Mouse (Mus musculus) midbrain, embryonic 12.5 days (tissue): Measurements from ENCODE around the gene C2cd5. TPM values are rescaled to one million over a fixed set of nuclear protein-coding genes. Genes with fewer than 3 reads are reported as not detected.

Experiments used
- ATAC-seq: fragments of 200-750 bp; cut with Nextera tagmentation; 2 replicates; pipeline ENCODE4 v1.8.0; 2017; ENCODE audit warnings: low read depth, moderate TSS enrichment, moderate library complexity; ENCODE audit not compliant: low FRiP score
- H3K27ac ChIP-seq: fragments of 300-500 bp; sonication (generic); replicated peaks from 2 replicates; pipeline ENCODE4 v1.5.1; 2016; ENCODE audit warnings: mild to moderate bottlenecking
- H3K27me3 ChIP-seq: fragments of 300-500 bp; sonication (generic); 2 replicates; pipeline ENCODE4 v1.6.1; 2016; ENCODE audit warnings: mild to moderate bottlenecking
- H3K36me3 ChIP-seq: fragments of 300-500 bp; sonication (generic); 2 replicates; pipeline ENCODE4 v1.6.1; 2016
- H3K4me1 ChIP-seq: fragments of 300-500 bp; sonication (generic); 2 replicates; pipeline ENCODE4 v1.6.1; 2016
- H3K4me2 ChIP-seq: fragments of 300-500 bp; sonication (generic); replicated peaks from 2 replicates; pipeline ENCODE4 v1.6.1; 2016; ENCODE audit warnings: mild to moderate bottlenecking, moderate library complexity
- H3K4me3 ChIP-seq: fragments of 300-500 bp; sonication (generic); 2 replicates; pipeline ENCODE4 v1.5.1; 2016; ENCODE audit warnings: mild to moderate bottlenecking
- H3K9ac ChIP-seq: fragments of 300-500 bp; sonication (generic); replicated peaks from 2 replicates; pipeline ENCODE4 v1.6.1; 2016; ENCODE audit warnings: mild to moderate bottlenecking, moderate library complexity
- H3K9me3 ChIP-seq: fragments of 300-500 bp; sonication (generic); 2 replicates; pipeline ENCODE4 v1.6.1; 2016; ENCODE audit warnings: mild to moderate bottlenecking
- WGBS: fragments of 180-500 bp; shearing (Covaris S2); methylation state at CpG from one replicate; pipeline ENCODE4 v1.1.7; 2016; 5-methylcytosine and 5-hydroxymethylcytosine counted together
- polyA plus RNA-seq: library from polyadenylated mRNA; unstranded; fragments of >200 nt; fragmentation: Nextera tagmentation; extraction: Ambion mirVana; gene quantifications from 2 replicates; pipeline ENCODE4 v1.2.1, GENCODE M21; 2016

Gene C2cd5
- polyA plus RNA-seq, 1 experiment from 2014 or later, result 46.7 TPM

- Histone ChIP-seq H3K9me3 (no peaks in the 10 kb centered on the region), H3K4me1 (peaks cover 6% of the 10 kb centered on the region; the same call in 1 of the 2 replicates), H3K27me3 (no peaks in the 10 kb centered on the region), H3K27ac (no peak overlapping the region), H3K36me3 (peaks cover 57% of the 10 kb centered on the region), H3K9ac (no peak overlapping the region), H3K4me3 (no peak overlapping the region), H3K4me2 (no peak overlapping the region)
- no peak for ATAC-seq
- over 99% methylated on average over 6 of the region's 6 CpGs for WGBS
Measured at GRCm38 (mm10) chr6:143091076-143091475, 8.9 kb downstream of the C2cd5 start.

GRCm38 (mm10) chr6:143087332-143087731 lies 12.6 kb downstream of the C2cd5 start:
- Histone ChIP-seq H3K27ac (no peak overlapping the region), H3K9ac (no peak overlapping the region), H3K4me1 (no peaks in the 10 kb centered on the region), H3K9me3 (no peaks in the 10 kb centered on the region), H3K4me2 (no peak overlapping the region), H3K4me3 (no peak overlapping the region), H3K36me3 (peaks cover 85% of the 10 kb centered on the region), H3K27me3 (no peaks in the 10 kb centered on the region)
- 94% methylated on average over 4 of the region's 4 CpGs for WGBS
- ATAC-seq, result no peak

GRCm38 (mm10) chr6:143085898-143086297 lies 14.0 kb downstream of the C2cd5 start:
- Histone ChIP-seq H3K27me3 (no peaks in the 10 kb centered on the region), H3K4me2 (no peak overlapping the region), H3K9ac (no peak overlapping the region), H3K9me3 (no peaks in the 10 kb centered on the region), H3K27ac (no peak overlapping the region), H3K4me3 (no peak overlapping the region), H3K4me1 (no peaks in the 10 kb centered on the region), H3K36me3 (peaks cover 85% of the 10 kb centered on the region)
- 84% methylated on average over 1 of the region's 1 CpGs for WGBS
- no peak for ATAC-seq

GRCm38 (mm10) chr6:143084314-143085025 lies 15.5 kb downstream of the C2cd5 start:
- 96% methylated on average over 2 of the region's 2 CpGs for WGBS

GRCm38 (mm10) chr6:143081479-143082106 lies 18.3 kb downstream of the C2cd5 start:
- Histone ChIP-seq H3K9ac (no peak overlapping the region), H3K36me3 (peaks cover 76% of the 10 kb centered on the region), H3K27me3 (no peaks in the 10 kb centered on the region), H3K9me3 (no peaks in the 10 kb centered on the region), H3K4me2 (no peak overlapping the region), H3K4me1 (no peaks in the 10 kb centered on the region), H3K4me3 (no peak overlapping the region), H3K27ac (no peak overlapping the region)
- ATAC-seq, result no peak
- WGBS, result 86% methylated on average over 13 of the region's 13 CpGs

More at GRCm38 (mm10) chr6:143084314-143085025, 15.5 kb downstream of the C2cd5 start:
- Histone ChIP-seq H3K9me3 (no peaks in the 10 kb centered on the region), H3K4me1 (no peaks in the 10 kb centered on the region), H3K27me3 (no peaks in the 10 kb centered on the region), H3K9ac (no peak overlapping the region), H3K4me2 (no peak overlapping the region), H3K27ac (no peak overlapping the region), H3K4me3 (no peak overlapping the region), H3K36me3 (peaks cover 74% of the 10 kb centered on the region)
- no peak for ATAC-seq

GRCm38 (mm10) chr6:143080774-143081173 lies 19.2 kb downstream of the C2cd5 start:
- no peaks in the 10 kb centered on the region for H3K27me3 ChIP-seq
- no peak overlapping the region for H3K9ac ChIP-seq
- H3K9me3 ChIP-seq, result no peaks in the 10 kb centered on the region
- H3K36me3 ChIP-seq, result peaks cover 72% of the 10 kb centered on the region
- H3K4me2 ChIP-seq, result no peak overlapping the region
- no peak overlapping the region for H3K4me3 ChIP-seq
- ATAC-seq, result no peak
- H3K27ac ChIP-seq, result no peak overlapping the region
- no peaks in the 10 kb centered on the region for H3K4me1 ChIP-seq
- 85% methylated on average over 7 of the region's 7 CpGs for WGBS

- no peaks in the 10 kb centered on the region for H3K27me3 ChIP-seq
- ATAC-seq, result no peak
- WGBS, result 89% methylated on average over 4 of the region's 4 CpGs
- H3K4me2 ChIP-seq, result no peak overlapping the region
- H3K4me1 ChIP-seq, result no peaks in the 10 kb centered on the region
- H3K27ac ChIP-seq, result no peak overlapping the region
- no peaks in the 10 kb centered on the region for H3K9me3 ChIP-seq
- H3K36me3 ChIP-seq, result peaks cover 70% of the 10 kb centered on the region
- H3K9ac ChIP-seq, result no peak overlapping the region
- H3K4me3 ChIP-seq, result no peak overlapping the region
Measured at GRCm38 (mm10) chr6:143079126-143079525, 20.8 kb downstream of the C2cd5 start.

GRCm38 (mm10) chr6:143076461-143076860 lies 23.5 kb downstream of the C2cd5 start:
- Histone ChIP-seq H3K4me1 (no peaks in the 10 kb centered on the region), H3K36me3 (peaks cover 60% of the 10 kb centered on the region), H3K9me3 (no peaks in the 10 kb centered on the region), H3K9ac (no peak overlapping the region), H3K27ac (no peak overlapping the region), H3K4me2 (no peak overlapping the region), H3K4me3 (no peak overlapping the region), H3K27me3 (no peaks in the 10 kb centered on the region)
- ATAC-seq, result no peak
- 91% methylated on average over 10 of the region's 10 CpGs for WGBS

GRCm38 (mm10) chr6:143073914-143074313 lies 26.0 kb downstream of the C2cd5 start:
- ATAC-seq, result no peak
- no peaks in the 10 kb centered on the region for H3K4me1 ChIP-seq
- H3K9me3 ChIP-seq, result no peaks in the 10 kb centered on the region
- H3K9ac ChIP-seq, result no peak overlapping the region
- H3K27me3 ChIP-seq, result no peaks in the 10 kb centered on the region
- H3K4me3 ChIP-seq, result no peak overlapping the region
- H3K36me3 ChIP-seq, result peaks cover 51% of the 10 kb centered on the region
- no peak overlapping the region for H3K27ac ChIP-seq
- H3K4me2 ChIP-seq, result no peak overlapping the region
- WGBS, result 96% methylated on average over 1 of the region's 1 CpGs

GRCm38 (mm10) chr6:143073476-143073875 lies 26.5 kb downstream of the C2cd5 start:
- H3K9ac ChIP-seq, result no peak overlapping the region
- no peaks in the 10 kb centered on the region for H3K4me1 ChIP-seq
- no peak overlapping the region for H3K4me3 ChIP-seq
- H3K36me3 ChIP-seq, result peaks cover 46% of the 10 kb centered on the region
- WGBS, result 91% methylated on average over 6 of the region's 6 CpGs
- H3K9me3 ChIP-seq, result no peaks in the 10 kb centered on the region
- ATAC-seq, result no peak
- H3K4me2 ChIP-seq, result no peak overlapping the region
- no peaks in the 10 kb centered on the region for H3K27me3 ChIP-seq
- no peak overlapping the region for H3K27ac ChIP-seq

- H3K27ac ChIP-seq, result no peak overlapping the region
- peaks cover 37% of the 10 kb centered on the region for H3K36me3 ChIP-seq
Measured at GRCm38 (mm10) chr6:143072412-143073014, 27.4 kb downstream of the C2cd5 start.

GRCm38 (mm10) chr6:143070736-143071135 lies 29.2 kb downstream of the C2cd5 start:
- no peaks in the 10 kb centered on the region for H3K4me1 ChIP-seq
- H3K27me3 ChIP-seq, result no peaks in the 10 kb centered on the region
- no peak overlapping the region for H3K4me2 ChIP-seq
- no peak overlapping the region for H3K27ac ChIP-seq
- no peak for ATAC-seq
- no peaks in the 10 kb centered on the region for H3K9me3 ChIP-seq
- WGBS, result 86% methylated on average over 9 of the region's 9 CpGs
- H3K36me3 ChIP-seq, result peaks cover 24% of the 10 kb centered on the region
- no peak overlapping the region for H3K4me3 ChIP-seq
- H3K9ac ChIP-seq, result no peak overlapping the region

More at GRCm38 (mm10) chr6:143072412-143073014, 27.4 kb downstream of the C2cd5 start:
- Histone ChIP-seq H3K9ac (no peak overlapping the region), H3K4me3 (no peak overlapping the region), H3K4me1 (no peaks in the 10 kb centered on the region), H3K4me2 (no peak overlapping the region), H3K27me3 (no peaks in the 10 kb centered on the region), H3K9me3 (no peaks in the 10 kb centered on the region)
- 87% methylated on average over 8 of the region's 8 CpGs for WGBS
- ATAC-seq, result no peak
